Comparison of ENCODE assay signal across 22 mouse cellular contexts in genomic region chr14:15795698-15796097, GRCm38 (mm10).
"Had no signal": no experiment of that assay in that cellular context is flagged by ENCODE, and none has a peak within 500 bp of the region (broad histone marks: within the 10 kb centered on the region; RNA-seq: fewer than 3 reads in every experiment).

No protein-coding gene starts in this region.

- H3K9me3 ChIP-seq: lung, embryonic 15.5 days; midbrain, embryonic 13.5 days; neural tube, embryonic 13.5 days; neural tube, embryonic 15.5 days; stomach, embryonic 15.5 days had no signal

- H3K36me3 ChIP-seq: lung, embryonic 15.5 days; midbrain, embryonic 13.5 days; midbrain, embryonic 15.5 days; neural tube, embryonic 13.5 days; neural tube, embryonic 15.5 days; stomach, embryonic 15.5 days had no signal

- H3K27me3 ChIP-seq: lung, embryonic 15.5 days; megakaryocyte, embryonic 14.5 days; midbrain, embryonic 13.5 days; midbrain, embryonic 15.5 days; neural tube, embryonic 13.5 days; neural tube, embryonic 15.5 days; stomach, embryonic 15.5 days had no signal

- H3K4me3 ChIP-seq: lung, embryonic 15.5 days; megakaryocyte, embryonic 14.5 days; midbrain, embryonic 13.5 days; midbrain, embryonic 15.5 days; neural tube, embryonic 13.5 days; neural tube, embryonic 15.5 days; stomach, embryonic 15.5 days had no signal

- H3K4me2 ChIP-seq: lung, embryonic 15.5 days; midbrain, embryonic 11.5 days; midbrain, embryonic 13.5 days; midbrain, embryonic 15.5 days; neural tube, embryonic 13.5 days; neural tube, embryonic 15.5 days; stomach, embryonic 15.5 days had no signal

- DNase-seq: liver, postnatal 0 days; lung, adult 2 months; lung, postnatal 14 days; lung, postnatal 36 days; right cerebral cortex, adult 18-20 months; right cerebral cortex, postnatal 25 days; right cerebral cortex, postnatal 4 days; spleen, adult 18-20 months; thymus, adult 2 months; thymus, postnatal 25 days; thymus, postnatal 4 days had no signal

- ATAC-seq: liver, postnatal 0 days; lung, postnatal 0 days; midbrain, embryonic 13.5 days; midbrain, embryonic 15.5 days had no signal

- H3K27ac ChIP-seq: lung, embryonic 15.5 days; macrophage; midbrain, embryonic 13.5 days; midbrain, embryonic 15.5 days; neural tube, embryonic 13.5 days; neural tube, embryonic 15.5 days; stomach, embryonic 15.5 days; stomach, postnatal 0 days had no signal

- H3K9ac ChIP-seq: liver, postnatal 0 days; lung, embryonic 15.5 days; midbrain, embryonic 13.5 days; midbrain, embryonic 15.5 days; neural tube, embryonic 13.5 days; neural tube, embryonic 15.5 days; stomach, embryonic 15.5 days had no signal

- H3K4me1 ChIP-seq: lung, embryonic 15.5 days; megakaryocyte, embryonic 14.5 days; midbrain, embryonic 13.5 days; midbrain, embryonic 15.5 days; neural tube, embryonic 13.5 days; neural tube, embryonic 15.5 days; stomach, embryonic 15.5 days had no signal
